Mouse (Mus musculus): Measurements from ENCODE around the gene Zmynd8.

The Zmynd8 gene

GRCm38 (mm10) chr2:165808179-165808975 is 90.4 kb downstream of the Zmynd8 start:
- WGBS = 92% methylated on average over 12 of the region's 12 CpGs

GRCm38 (mm10) chr2:165800174-165800573 is 98.6 kb downstream of the Zmynd8 start:
- WGBS = 96% methylated on average over 3 of the region's 3 CpGs

- 70% methylated on average over 8 of the region's 8 CpGs for WGBS
Observed at GRCm38 (mm10) chr2:165797876-165798275, 100.9 kb downstream of the Zmynd8 start.

- 76% methylated on average over 3 of the region's 3 CpGs for WGBS
Observed at GRCm38 (mm10) chr2:165793283-165793638, 105.6 kb downstream of the Zmynd8 start.

- 81% methylated on average over 25 of the region's 25 CpGs for WGBS
Observed at GRCm38 (mm10) chr2:165792431-165793282, 106.2 kb downstream of the Zmynd8 start.

- 52% methylated on average over 9 of the region's 9 CpGs for WGBS
Observed at GRCm38 (mm10) chr2:165791657-165792056, 107.2 kb downstream of the Zmynd8 start.

GRCm38 (mm10) chr2:165791026-165791425 is 107.8 kb downstream of the Zmynd8 start:
- WGBS = 55% methylated on average over 7 of the region's 7 CpGs

GRCm38 (mm10) chr2:165789667-165790066 is 109.1 kb downstream of the Zmynd8 start:
- 90% methylated on average over 3 of the region's 3 CpGs for WGBS

- WGBS = 97% methylated on average over 9 of the region's 9 CpGs
Observed at GRCm38 (mm10) chr2:165788796-165789195, 110.0 kb downstream of the Zmynd8 start.

- WGBS = 31% methylated on average over 11 of the region's 11 CpGs
Observed at GRCm38 (mm10) chr2:165788005-165788404, 110.8 kb downstream of the Zmynd8 start.

- WGBS = 73% methylated on average over 1 of the region's 1 CpGs
Observed at GRCm38 (mm10) chr2:165786467-165786866, 112.3 kb downstream of the Zmynd8 start.

- WGBS = 82% methylated on average over 20 of the region's 20 CpGs
Observed at GRCm38 (mm10) chr2:165785312-165786036, 113.3 kb downstream of the Zmynd8 start.

GRCm38 (mm10) chr2:165782324-165782723 is 116.5 kb downstream of the Zmynd8 start:
- WGBS = 18% methylated on average over 5 of the region's 5 CpGs

GRCm38 (mm10) chr2:165778927-165779326 is 119.9 kb downstream of the Zmynd8 start:
- WGBS = 12% methylated on average over 6 of the region's 6 CpGs

- 51% methylated on average over 10 of the region's 10 CpGs for WGBS
Observed at GRCm38 (mm10) chr2:165769375-165769948, 129.4 kb downstream of the Zmynd8 start.

- 62% methylated on average over 10 of the region's 11 CpGs for WGBS
Observed at GRCm38 (mm10) chr2:165768805-165769358, 129.9 kb downstream of the Zmynd8 start.

- WGBS = 95% methylated on average over 13 of the region's 13 CpGs
Observed at GRCm38 (mm10) chr2:165759421-165759985, 139.3 kb downstream of the Zmynd8 start.

GRCm38 (mm10) chr2:165758534-165758933 is 140.3 kb downstream of the Zmynd8 start:
- WGBS = 35% methylated on average over 5 of the region's 5 CpGs

GRCm38 (mm10) chr2:165757799-165758198 is 141.0 kb downstream of the Zmynd8 start:
- WGBS = 83% methylated on average over 15 of the region's 15 CpGs

GRCm38 (mm10) chr2:165752704-165753103 is 146.1 kb downstream of the Zmynd8 start:
- WGBS = 85% methylated on average over 4 of the region's 4 CpGs

- WGBS = 39% methylated on average over 7 of the region's 7 CpGs
Observed at GRCm38 (mm10) chr2:165751068-165751467, 147.7 kb downstream of the Zmynd8 start.

Data from cerebral cortex, adult 2 months (tissue).